Mouse (Mus musculus): ENCODE measurements at regions not wholly inside any gene's neighbourhood (a gene's known extent, or its start where the extent isn't known, plus 50 kb on each side); places are given as distances from the start of the nearest gene placed in this dataset.

- TF ChIP-seq POLR2A (IDR thresholded peaks at IDR 0.05; ENCODE audit: extremely low read depth, insufficient read depth, low read length) (no peak), CTCF (IDR thresholded peaks at IDR 0.05; ENCODE audit: low read depth, low read length) (no peak)
These were observed 178.3 kb upstream of the Rgma start for GRCm38 (mm10) chr7:73196851-73197531.
